Mouse (Mus musculus) megakaryocyte, embryonic 14.5 days (primary cell): ENCODE measurements around the gene Parn.

Source experiments
- FLI1 ChIP-seq: IDR thresholded peaks from 2 replicates; pipeline ENCODE4 v1.6.1; 2012; ENCODE audit warnings: low read length, inconsistent platforms, mixed read lengths
- GATA1 ChIP-seq: IDR thresholded peaks from 3 replicates; pipeline ENCODE4 v1.6.1; 2012; ENCODE audit warnings: mixed read lengths, low read length, inconsistent platforms, borderline replicate concordance

- TF ChIP-seq GATA1, result no peak
- no peak for TF ChIP-seq FLI1
Measured at GRCm38 (mm10) chr16:13698998-13699397, 31.0 kb upstream of the Parn start.
